9 mouse cellular contexts compared by ENCODE assay signal in genomic region chr5:9265586-9266279, GRCm38 (mm10). TPM values are rescaled to one million over a fixed set of nuclear protein-coding genes. Genes with fewer than 3 reads are reported as not detected.
DNase-seq lines count a peak whose midpoint lies in the region; ATAC-seq and TF ChIP-seq lines count a peak whose summit lies in the region.
"Had no signal": no experiment of that assay in that cellular context is flagged by ENCODE, and none has a peak within 500 bp of the region (broad histone marks: within the 10 kb centered on the region; RNA-seq: fewer than 3 reads in every experiment).

Gene 9330182L06Rik (plus strand): TSS chr5:9266118.

- intact Hi-C loops in heart, adult 2 months (cut with DNase I) = no loop called here

- peak within 1 kb of the TSS; percentile 48 for H3K9ac ChIP-seq in heart, adult 2 months (ENCODE audit: low read depth, low read length)
- peak within 1 kb of the TSS; percentile 81 for H3K9ac ChIP-seq in heart, embryonic 13.5 days
- peak within 1 kb of the TSS; percentile 51 for H3K9ac ChIP-seq in kidney, postnatal 0 days (ENCODE audit: low read depth, low read length)
- H3K9ac ChIP-seq in limb, embryonic 15.5 days = peak within 1 kb of the TSS; percentile 18
- peak within 1 kb of the TSS; percentile 80 for H3K9ac ChIP-seq in midbrain, embryonic 14.5 days (replicated peaks; ENCODE audit: low read length)
- H3K9ac ChIP-seq in stomach, embryonic 16.5 days (ENCODE audit: low read length) = peak within 1 kb of the TSS; percentile 77

- no peaks in the 10 kb centered on the region for H3K9me3 ChIP-seq in heart, embryonic 13.5 days
- H3K9me3 ChIP-seq in kidney, postnatal 0 days (replicated peaks; ENCODE audit: low read length) = no peaks in the 10 kb centered on the region
- H3K9me3 ChIP-seq in limb, embryonic 15.5 days = no peaks in the 10 kb centered on the region
- no peaks in the 10 kb centered on the region for H3K9me3 ChIP-seq in midbrain, embryonic 14.5 days (ENCODE audit: control insufficient read depth, low read length)
- H3K9me3 ChIP-seq in stomach, embryonic 16.5 days (replicated peaks; ENCODE audit: control insufficient read depth, low read length) = no peaks in the 10 kb centered on the region
- H3K9me3 ChIP-seq: G1E had no signal

- no peak for TF ChIP-seq POLR2A in heart, adult 2 months (IDR thresholded peaks at IDR 0.05; ENCODE audit: insufficient read depth, low read depth, low read length)

- peak; percentile 20 to 40 for DNase-seq in heart, adult 2 months
- DNase-seq in heart, adult 9 months (ENCODE audit: low spot score in 2 of 2) = no peak
- peak; percentile 79 for DNase-seq in embryo, embryonic 11 days
- peak; percentile 36 for DNase-seq in kidney, postnatal 0 days (ENCODE audit: low spot score)
- DNase-seq in midbrain, embryonic 14.5 days = peak; percentile 91

- peak; percentile 58 for ATAC-seq in heart, embryonic 13.5 days (ENCODE audit: extremely low read depth, insufficient number of reproducible peaks, low FRiP score, low TSS enrichment)
- peak; percentile 91 for ATAC-seq in kidney, postnatal 0 days (replicated peaks; ENCODE audit: low FRiP score, low read depth)
- peak; percentile 75; the same call in 1 of the 2 replicates for ATAC-seq in limb, embryonic 15.5 days (ENCODE audit: insufficient number of reproducible peaks, low FRiP score, low TSS enrichment, low read depth)
- peak; percentile 92 for ATAC-seq in midbrain, embryonic 14.5 days (ENCODE audit: low FRiP score, low TSS enrichment)
- peak; percentile 93 for ATAC-seq in stomach, embryonic 16.5 days (ENCODE audit: insufficient read depth, low FRiP score)

- H3K4me2 ChIP-seq in heart, embryonic 13.5 days = peak within 1 kb of the TSS; percentile 81
- H3K4me2 ChIP-seq in kidney, postnatal 0 days (ENCODE audit: low read length) = peak within 1 kb of the TSS; percentile 99
- H3K4me2 ChIP-seq in limb, embryonic 15.5 days = peak within 1 kb of the TSS; percentile 83
- H3K4me2 ChIP-seq in midbrain, embryonic 14.5 days (ENCODE audit: low read length) = peak within 1 kb of the TSS; percentile 66
- H3K4me2 ChIP-seq in stomach, embryonic 16.5 days (ENCODE audit: low read depth, low read length) = peak within 1 kb of the TSS; percentile 91

- no peaks in the 10 kb centered on the region for H3K36me3 ChIP-seq in heart, adult 2 months (ENCODE audit: control insufficient read depth, insufficient read depth, low read length)
- H3K36me3 ChIP-seq in heart, embryonic 13.5 days = no peaks in the 10 kb centered on the region
- no peaks in the 10 kb centered on the region for H3K36me3 ChIP-seq in kidney, postnatal 0 days (ENCODE audit: insufficient read depth, low read length)
- H3K36me3 ChIP-seq in limb, embryonic 15.5 days = no peaks in the 10 kb centered on the region
- H3K36me3 ChIP-seq in midbrain, embryonic 14.5 days (ENCODE audit: control insufficient read depth, insufficient read depth, low read length) = no peaks in the 10 kb centered on the region
- H3K36me3 ChIP-seq in stomach, embryonic 16.5 days (ENCODE audit: control insufficient read depth, insufficient read depth, low read length) = no peaks in the 10 kb centered on the region
- H3K36me3 ChIP-seq: G1E had no signal

- H3K4me1 ChIP-seq in heart, adult 2 months (ENCODE audit: control insufficient read depth, insufficient read depth, low read length) = no peaks in the 10 kb centered on the region
- H3K4me1 ChIP-seq in heart, embryonic 13.5 days = no peaks in the 10 kb centered on the region; the same call in 1 of the 2 replicates
- H3K4me1 ChIP-seq in kidney, postnatal 0 days (replicated peaks; ENCODE audit: insufficient read depth, low read length) = no peaks in the 10 kb centered on the region
- H3K4me1 ChIP-seq in limb, embryonic 15.5 days = peaks cover 11% of the 10 kb centered on the region
- peaks cover 14% of the 10 kb centered on the region for H3K4me1 ChIP-seq in midbrain, embryonic 14.5 days (ENCODE audit: control insufficient read depth, insufficient read depth, low read length)
- no peaks in the 10 kb centered on the region for H3K4me1 ChIP-seq in stomach, embryonic 16.5 days (ENCODE audit: control insufficient read depth, insufficient read depth, low read length)

- no peak for TF ChIP-seq EP300 in heart, adult 2 months (IDR thresholded peaks at IDR 0.05; ENCODE audit: insufficient read depth, low read depth, low read length)

- TF ChIP-seq CTCF in heart, adult 2 months (IDR thresholded peaks at IDR 0.05) = 0 out of 2 replicates have a peak, but pooled peaks have one; percentile 12
- TF ChIP-seq CTCF in kidney, postnatal 0 days (IDR thresholded peaks at IDR 0.05; ENCODE audit: low read depth) = no peak; the same call in 1 of the 2 replicates

- H3K27ac ChIP-seq in heart, adult 2 months = no peak within 1 kb of the TSS
- 0 out of 2 replicates have a peak within 1 kb of the TSS, but pooled peaks have one; percentile 4 for H3K27ac ChIP-seq in heart, embryonic 13.5 days (replicated peaks)
- no peak within 1 kb of the TSS for H3K27ac ChIP-seq in kidney, postnatal 0 days
- H3K27ac ChIP-seq in limb, embryonic 15.5 days = peak within 1 kb of the TSS; percentile 47
- peak within 1 kb of the TSS; percentile 94 for H3K27ac ChIP-seq in midbrain, embryonic 14.5 days (replicated peaks; ENCODE audit: low read depth, low read length)
- peak within 1 kb of the TSS; percentile 50 for H3K27ac ChIP-seq in stomach, embryonic 16.5 days (ENCODE audit: low read length)

- no peaks in the 10 kb centered on the region for H3K79me2 ChIP-seq in heart, adult 2 months (replicated peaks; ENCODE audit: control insufficient read depth, insufficient read depth, low read length)

- H3K4me3 ChIP-seq in heart, adult 2 months = peak within 1 kb of the TSS; percentile 55
- peak within 1 kb of the TSS; percentile 71 for H3K4me3 ChIP-seq in heart, embryonic 13.5 days
- peak within 1 kb of the TSS; percentile 60 for H3K4me3 ChIP-seq in kidney, postnatal 0 days (replicated peaks; ENCODE audit: low read depth, low read length)
- peak within 1 kb of the TSS; percentile 56 for H3K4me3 ChIP-seq in limb, embryonic 15.5 days
- H3K4me3 ChIP-seq in midbrain, embryonic 14.5 days (replicated peaks; ENCODE audit: low read depth, low read length) = peak within 1 kb of the TSS; percentile 74
- peak within 1 kb of the TSS; percentile 72 for H3K4me3 ChIP-seq in stomach, embryonic 16.5 days (replicated peaks; ENCODE audit: low read length)

- H3K27me3 ChIP-seq in heart, adult 2 months (ENCODE audit: control insufficient read depth, insufficient read depth, low read length) = peaks cover 6% of the 10 kb centered on the region; the same call in 1 of the 2 replicates
- peaks cover 16% of the 10 kb centered on the region for H3K27me3 ChIP-seq in heart, embryonic 13.5 days (replicated peaks)
- H3K27me3 ChIP-seq in kidney, postnatal 0 days (ENCODE audit: insufficient read depth, low read length) = 0 out of 2 replicates have a peak, but pooled peaks cover 4% of the 10 kb centered on the region
- H3K27me3 ChIP-seq in limb, embryonic 15.5 days = no peaks in the 10 kb centered on the region; the same call in 1 of the 2 replicates
- no peaks in the 10 kb centered on the region for H3K27me3 ChIP-seq in midbrain, embryonic 14.5 days (ENCODE audit: control insufficient read depth, insufficient read depth, low read length)
- H3K27me3 ChIP-seq in stomach, embryonic 16.5 days (ENCODE audit: control insufficient read depth, insufficient read depth, low read length) = no peaks in the 10 kb centered on the region; the same call in 1 of the 2 replicates

- 1% methylated on average over 47 of the region's 47 CpGs for WGBS in heart, adult 2 months
- WGBS in heart, embryonic 13.5 days = 1% methylated on average over 47 of the region's 47 CpGs
- under 1% methylated on average over 47 of the region's 47 CpGs for WGBS in kidney, postnatal 0 days
- WGBS in limb, embryonic 15.5 days = under 1% methylated on average over 42 of the region's 47 CpGs
- under 1% methylated on average over 47 of the region's 47 CpGs for WGBS in midbrain, embryonic 14.5 days
- 2% methylated on average over 42 of the region's 47 CpGs for WGBS in stomach, embryonic 16.5 days

RNA-seq across cellular contexts. Expression of gene 9330182L06Rik, which starts in this region (rescaled TPM):
- total RNA-seq in heart, adult 2 months (2021) = under 1 TPM; 0.10 to 0.23 TPM
- polyA plus RNA-seq in heart, adult 2 months (2012; rRNA removed) = 0.04 and 0.32 TPM in 2 replicates
- 1.4 and 1.6 TPM in 2 replicates for polyA plus RNA-seq in heart, embryonic 13.5 days (2015; fragmentation: Nextera tagmentation; extraction: Ambion mirVana)
- polyA plus RNA-seq in kidney, postnatal 0 days (2015; fragmentation: Nextera tagmentation; extraction: Ambion mirVana) = 0.86 and 0.87 TPM in 2 replicates
- polyA plus RNA-seq in limb, embryonic 15.5 days (2015; fragmentation: Nextera tagmentation; extraction: Ambion mirVana) = 2.8 and 2.9 TPM in 2 replicates
- polyA plus RNA-seq in midbrain, embryonic 14.5 days (2014; fragmentation: Nextera tagmentation; extraction: Ambion mirVana) = 24.9 and 26.8 TPM in 2 replicates
- polyA plus RNA-seq in stomach, embryonic 16.5 days (2015; fragmentation: Nextera tagmentation; extraction: Ambion mirVana) = 4.7 and 4.8 TPM in 2 replicates
- polyA plus RNA-seq: G1E had no signal

Comparison
In these comparisons a context has a peak if more than half of its experiments do, and no peak if none do; other contexts are left out.
1. H3K27ac ChIP-seq: peak in heart, embryonic 13.5 days (single experiment), limb, embryonic 15.5 days (single experiment), midbrain, embryonic 14.5 days (single experiment) and stomach, embryonic 16.5 days (single experiment); none in heart, adult 2 months (single experiment) and kidney, postnatal 0 days (single experiment).
2. Peak in DNase-seq, H3K4me3 ChIP-seq and H3K9ac ChIP-seq in heart, adult 2 months; RNA of the gene not detected or under 1 TPM.
3. Peak in DNase-seq, ATAC-seq, H3K4me3 ChIP-seq, H3K9ac ChIP-seq and H3K4me2 ChIP-seq in kidney, postnatal 0 days; RNA of the gene not detected or under 1 TPM.
4. DNase-seq: peak in embryo, embryonic 11 days (single experiment) and midbrain, embryonic 14.5 days (single experiment); none in heart, adult 9 months (0 of 2).
5. H3K9ac ChIP-seq: peak in every context shown above with its lines; median percentile 81 in heart, embryonic 13.5 days; 80 in midbrain, embryonic 14.5 days; 77 in stomach, embryonic 16.5 days; 51 in kidney, postnatal 0 days; 48 in heart, adult 2 months; 18 in limb, embryonic 15.5 days.
6. Peak in every context shown above with its lines, with median percentiles within 50 percentile points of each other: H3K4me3 ChIP-seq, ATAC-seq and H3K4me2 ChIP-seq.